Mouse (Mus musculus): ENCODE results near the gene Ncf1. TPM values are rescaled to one million over a fixed set of nuclear protein-coding genes. Genes with fewer than 3 reads are reported as not detected.

The Ncf1 gene
- total and polyA plus RNA-seq, 3 experiments = 287 to 342 (median 302) TPM

- H3K9me3 ChIP-seq (replicated peaks; ENCODE audit: low read length) = peaks cover 6% of the 10 kb centered on the region
- H3K27me3 ChIP-seq (replicated peaks) = no peaks in the 10 kb centered on the region
- no peaks in the 10 kb centered on the region for H3K79me2 ChIP-seq (replicated peaks; ENCODE audit: control insufficient read depth, extremely low read depth, insufficient read depth, poor library complexity, severe bottlenecking)
- TF ChIP-seq NELFE (IDR thresholded peaks at IDR 0.05; ENCODE audit: low read depth, low read length) (no peak), USF2 (conservative IDR thresholded peaks at IDR 0.05; ENCODE audit: low read depth, low read length) (no peak), ETS1 (conservative IDR thresholded peaks at IDR 0.05; ENCODE audit: low read depth, low read length) (no peak), GABPA (IDR thresholded peaks at IDR 0.05; ENCODE audit: insufficient replicate concordance, low read depth, low read length) (no peak), RAD21 (IDR thresholded peaks at IDR 0.05; ENCODE audit: low read depth, low read length) (no peak), JUN (IDR thresholded peaks at IDR 0.05; ENCODE audit: insufficient read depth, low read depth, low read length) (no peak)
- no peaks in the 10 kb centered on the region for H3K4me1 ChIP-seq (ENCODE audit: control insufficient read depth in 1 of 2, insufficient read depth in 2 of 2)
- dilution Hi-C loops (cut with MboI; ENCODE audit: extremely low pct_ligation_motif_present, extremely low pct_unique_long_range_greater_than_20kb, low sequenced_read_pairs) (no loop called here), in situ Hi-C loops (cut with MboI; ENCODE audit: low pct_ligation_motif_present, low pct_unique_long_range_greater_than_20kb, low sequenced_read_pairs) (no loop called here)
- H3K4me2 ChIP-seq (ENCODE audit: insufficient read depth, low read depth, poor library complexity, severe bottlenecking) = no peak overlapping the region
- DNase-seq (ENCODE audit: extremely low read depth) = no peak
- no peak overlapping the region for H3K4me3 ChIP-seq (replicated peaks in 1 of 3; ENCODE audit: low read depth in 2 of 3, low read length in 2 of 3, poor library complexity in 1 of 3)
- peaks cover 9 to 41% of the 10 kb centered on the region in 2 experiments for H3K36me3 ChIP-seq (replicated peaks in 1 of 2; ENCODE audit: control insufficient read depth in 1 of 2, insufficient read depth in 1 of 2, low read length in 1 of 2)
- H3K9ac ChIP-seq (ENCODE audit: insufficient read depth, low read depth) = no peak overlapping the region
- H3K27ac ChIP-seq (ENCODE audit: insufficient read depth, low read depth) = no peak overlapping the region
Measured at GRCm38 (mm10) chr5:134206721-134207120, 22.7 kb downstream of the Ncf1 start.

GRCm38 (mm10) chr5:134193664-134194063, 35.8 kb downstream of the Ncf1 start:
- in situ Hi-C loops (cut with MboI; ENCODE audit: low pct_ligation_motif_present, low pct_unique_long_range_greater_than_20kb, low sequenced_read_pairs) = no loop called here
- dilution Hi-C loops (cut with MboI; ENCODE audit: extremely low pct_ligation_motif_present, extremely low pct_unique_long_range_greater_than_20kb, low sequenced_read_pairs) = no loop called here
- no peaks in the 10 kb centered on the region for H3K27me3 ChIP-seq (replicated peaks)
- no peak overlapping the region for H3K27ac ChIP-seq (ENCODE audit: insufficient read depth, low read depth)
- peak; percentile 79 for TF ChIP-seq MYC (IDR thresholded peaks at IDR 0.05; ENCODE audit: low read depth, low read length)
- TF ChIP-seq ELF1 (IDR thresholded peaks at IDR 0.05; ENCODE audit: low read depth, low read length) = 0 out of 2 replicates have a peak, but pooled peaks have one; percentile 36
- peak; percentile 77; the same call in 1 of the 2 replicates for TF ChIP-seq MAX (IDR thresholded peaks at IDR 0.05; ENCODE audit: low read length)
- no peak for TF ChIP-seq CHD2 (IDR thresholded peaks at IDR 0.05; ENCODE audit: low read length)
- H3K4me3 ChIP-seq (replicated peaks in 1 of 3; ENCODE audit: low read depth in 2 of 3, low read length in 2 of 3, poor library complexity in 1 of 3) = no peak overlapping the region
- H3K36me3 ChIP-seq (replicated peaks in 1 of 2; ENCODE audit: control insufficient read depth in 1 of 2, insufficient read depth in 1 of 2, low read length in 1 of 2) = peaks cover 21 to 49% of the 10 kb centered on the region in 2 experiments
- H3K4me1 ChIP-seq (ENCODE audit: control insufficient read depth in 1 of 2, insufficient read depth in 2 of 2) = peaks cover 5 to 11% of the 10 kb centered on the region in 2 experiments
- no peak for DNase-seq (ENCODE audit: extremely low read depth)
- no peaks in the 10 kb centered on the region for H3K9me3 ChIP-seq (replicated peaks; ENCODE audit: low read length)
- H3K9ac ChIP-seq (ENCODE audit: insufficient read depth, low read depth) = no peak overlapping the region
- H3K4me2 ChIP-seq (ENCODE audit: insufficient read depth, low read depth, poor library complexity, severe bottlenecking) = no peak overlapping the region
- H3K79me2 ChIP-seq (replicated peaks; ENCODE audit: control insufficient read depth, extremely low read depth, insufficient read depth, poor library complexity, severe bottlenecking) = no peaks in the 10 kb centered on the region

DNA sequence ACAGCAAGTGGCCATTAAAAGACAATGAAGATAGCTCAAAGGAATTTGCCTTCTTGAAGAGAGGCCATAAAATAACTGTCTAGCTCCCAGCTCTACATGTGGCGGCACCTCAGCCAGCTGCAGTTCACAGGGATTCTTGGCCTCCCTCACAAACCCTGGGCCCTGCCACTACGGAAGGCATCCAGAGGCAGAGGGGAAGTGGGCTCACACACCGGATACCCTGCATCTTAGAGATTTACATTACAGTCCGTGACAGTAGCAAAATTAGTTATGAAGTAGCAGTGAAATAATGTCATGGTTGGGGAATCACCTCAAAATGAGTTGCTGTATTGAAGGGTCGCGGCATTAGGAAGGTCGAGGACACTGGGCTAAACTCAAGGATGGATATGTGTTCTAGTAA, 40.9 kb downstream of the Ncf1 start:
- Histone ChIP-seq H3K9ac (ENCODE audit: insufficient read depth, low read depth) (no peak overlapping the region), H3K27me3 (replicated peaks) (no peaks in the 10 kb centered on the region), H3K4me2 (ENCODE audit: insufficient read depth, low read depth, poor library complexity, severe bottlenecking) (no peak overlapping the region), H3K4me3 (replicated peaks in 1 of 3; ENCODE audit: low read depth in 2 of 3, low read length in 2 of 3, poor library complexity in 1 of 3) (no peak overlapping the region), H3K9me3 (replicated peaks; ENCODE audit: low read length) (peaks cover 6% of the 10 kb centered on the region), H3K79me2 (replicated peaks; ENCODE audit: control insufficient read depth, extremely low read depth, insufficient read depth, poor library complexity, severe bottlenecking) (no peaks in the 10 kb centered on the region), H3K27ac (ENCODE audit: insufficient read depth, low read depth) (no peak overlapping the region), H3K4me1 (ENCODE audit: control insufficient read depth in 1 of 2, insufficient read depth in 2 of 2) (peaks cover 3 to 26% of the 10 kb centered on the region in 2 experiments), H3K36me3 (replicated peaks in 1 of 2; ENCODE audit: control insufficient read depth in 1 of 2, insufficient read depth in 1 of 2, low read length in 1 of 2) (peaks cover 0 to 15% of the 10 kb centered on the region in 2 experiments)
- TF ChIP-seq CHD1 (IDR thresholded peaks at IDR 0.05; ENCODE audit: low read depth, low read length) = no peak
- no peak for TF ChIP-seq NELFE (IDR thresholded peaks at IDR 0.05; ENCODE audit: low read depth, low read length)
- no peak for TF ChIP-seq RCOR1 (conservative IDR thresholded peaks at IDR 0.05; ENCODE audit: low read depth, low read length)
- TF ChIP-seq JUND (conservative IDR thresholded peaks at IDR 0.05; ENCODE audit: low read depth, low read length) = no peak
- TF ChIP-seq MAZ (IDR thresholded peaks at IDR 0.05; ENCODE audit: low read depth, low read length) = no peak
- TF ChIP-seq TCF12 (IDR thresholded peaks at IDR 0.05; ENCODE audit: low read depth, low read length) = no peak
- no peak for TF ChIP-seq UBTF (IDR thresholded peaks at IDR 0.05; ENCODE audit: low read depth, low read length)
- TF ChIP-seq TBP (conservative IDR thresholded peaks at IDR 0.05; ENCODE audit: low read depth, low read length) = no peak
- TF ChIP-seq CTCF (conservative IDR thresholded peaks at IDR 0.05 in 1 of 2, IDR thresholded peaks at IDR 0.05 in 1 of 2; ENCODE audit: low read depth in 2 of 2, low read length in 2 of 2) = no peak
- TF ChIP-seq RAD21 (IDR thresholded peaks at IDR 0.05; ENCODE audit: low read depth, low read length) = no peak
- dilution Hi-C loops (cut with MboI; ENCODE audit: extremely low pct_ligation_motif_present, extremely low pct_unique_long_range_greater_than_20kb, low sequenced_read_pairs) (no loop called here), in situ Hi-C loops (cut with MboI; ENCODE audit: low pct_ligation_motif_present, low pct_unique_long_range_greater_than_20kb, low sequenced_read_pairs) (no loop called here)
- DNase-seq (ENCODE audit: extremely low read depth) = no peak
